Mouse (Mus musculus) cortical plate, adult 2 months (tissue): ENCODE measurements around the gene Slc27a2.

Experiments used
- CTCF ChIP-seq: fragments of 200-500 bp; IDR thresholded peaks from 2 replicates; pipeline ENCODE4 v1.5.1; 2011; ENCODE audit warnings: mild to moderate bottlenecking, control low read depth, low read length; ENCODE audit not compliant: insufficient read depth; ENCODE audit errors: extremely low read depth
- POLR2A ChIP-seq: fragments of 200-500 bp; IDR thresholded peaks from 2 replicates; pipeline ENCODE4 v1.6.1; 2011; ENCODE audit warnings: mild to moderate bottlenecking, low read length, control low read depth; ENCODE audit not compliant: insufficient read depth; ENCODE audit errors: extremely low read depth

DNA sequence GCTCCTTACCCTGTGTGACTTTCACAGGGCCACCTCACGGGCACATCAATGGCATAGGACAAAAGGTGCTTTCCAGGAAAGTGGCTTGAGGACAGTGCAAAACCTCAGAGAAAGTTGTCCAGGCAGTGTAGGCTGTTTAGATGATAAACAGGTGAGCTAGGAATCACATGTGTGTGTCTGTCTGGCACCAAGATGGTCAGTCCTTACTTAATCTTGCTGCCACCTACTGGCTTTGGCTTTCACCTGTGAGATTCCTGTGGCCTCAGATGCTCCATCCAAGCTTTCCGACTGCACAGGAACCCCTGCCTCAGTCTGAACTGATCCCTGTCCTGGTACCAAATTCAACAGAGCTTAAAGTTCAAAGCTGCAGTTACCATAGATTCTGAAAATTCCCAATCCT is 46.2 kb downstream of the Slc27a2 start:
- TF ChIP-seq CTCF (no peak), POLR2A (no peak)
